Mouse (Mus musculus) small intestine, adult 10 weeks (tissue): Measurements from ENCODE around the gene Adgrg5. TPM values are rescaled to one million over a fixed set of nuclear protein-coding genes. Genes with fewer than 3 reads are reported as not detected.

Experiments used
- polyA plus RNA-seq: library from polyadenylated mRNA; stranded (reverse); fragments of 350-450 nt; fragmentation: Illumina TruSeq; extraction: RNeasy Lipid Tissue Mini Kit (QIAGEN cat#74804); gene quantifications from one replicate; pipeline ENCODE4 v1.2.3, GENCODE M21; 2014; ENCODE audit warnings: low replicate concordance

Gene Adgrg5
- polyA plus RNA-seq = 0.41 TPM

DNA sequence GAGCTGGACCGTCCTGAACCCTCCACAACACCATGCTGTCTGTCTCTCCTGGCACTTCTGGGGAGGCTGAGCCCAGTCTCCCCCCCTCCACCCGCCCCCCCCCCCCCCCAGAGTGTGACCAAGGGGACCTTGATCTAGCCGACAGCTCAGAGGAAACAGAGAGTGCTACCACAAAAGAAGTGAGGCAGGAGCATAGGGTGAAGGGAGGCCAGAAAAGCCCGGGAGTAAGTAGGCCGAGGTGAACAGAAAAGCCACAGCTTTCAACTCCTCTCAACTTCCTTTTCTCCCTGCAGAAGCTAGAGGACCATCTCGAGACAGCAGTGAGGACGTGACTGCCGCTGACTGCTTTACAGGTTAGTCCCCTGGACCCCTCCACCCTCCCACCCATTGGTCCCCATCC is at the start of gene Adgrg5:
Gene Adgrg5, plus strand, starts transcription at position 290 of the 400 bp plus-strand sequence.

DNA sequence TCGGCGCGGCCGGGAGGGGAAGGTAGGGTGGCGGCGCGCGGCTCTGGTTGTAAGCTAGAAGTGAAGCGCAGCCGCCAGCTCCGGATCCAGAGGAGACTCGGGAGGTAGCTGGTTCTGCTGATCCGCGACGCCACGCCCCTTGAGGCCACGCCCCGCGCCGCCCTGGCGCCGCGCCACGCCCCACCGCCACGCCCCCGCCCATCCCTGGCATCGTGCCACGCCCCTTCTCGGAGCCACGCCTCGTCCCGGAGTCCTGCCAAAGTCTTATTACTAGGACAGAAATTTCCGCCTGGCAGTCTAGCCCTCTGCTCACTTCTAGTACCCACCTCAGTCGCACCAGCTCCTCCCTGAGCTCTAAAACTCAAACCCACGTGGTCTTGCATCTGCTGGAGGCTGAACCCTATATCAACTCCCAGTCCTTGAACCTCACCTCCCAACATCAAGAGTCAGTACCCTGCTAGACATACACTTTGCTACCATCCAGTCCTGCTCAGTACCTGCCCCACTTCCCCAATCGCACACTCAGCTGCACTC is 47.2 kb upstream of the Adgrg5 start, which contains the start of gene Dok4:
Gene Dok4, minus strand, starts transcription at position 134 of the 534 bp plus-strand sequence.

DNA sequence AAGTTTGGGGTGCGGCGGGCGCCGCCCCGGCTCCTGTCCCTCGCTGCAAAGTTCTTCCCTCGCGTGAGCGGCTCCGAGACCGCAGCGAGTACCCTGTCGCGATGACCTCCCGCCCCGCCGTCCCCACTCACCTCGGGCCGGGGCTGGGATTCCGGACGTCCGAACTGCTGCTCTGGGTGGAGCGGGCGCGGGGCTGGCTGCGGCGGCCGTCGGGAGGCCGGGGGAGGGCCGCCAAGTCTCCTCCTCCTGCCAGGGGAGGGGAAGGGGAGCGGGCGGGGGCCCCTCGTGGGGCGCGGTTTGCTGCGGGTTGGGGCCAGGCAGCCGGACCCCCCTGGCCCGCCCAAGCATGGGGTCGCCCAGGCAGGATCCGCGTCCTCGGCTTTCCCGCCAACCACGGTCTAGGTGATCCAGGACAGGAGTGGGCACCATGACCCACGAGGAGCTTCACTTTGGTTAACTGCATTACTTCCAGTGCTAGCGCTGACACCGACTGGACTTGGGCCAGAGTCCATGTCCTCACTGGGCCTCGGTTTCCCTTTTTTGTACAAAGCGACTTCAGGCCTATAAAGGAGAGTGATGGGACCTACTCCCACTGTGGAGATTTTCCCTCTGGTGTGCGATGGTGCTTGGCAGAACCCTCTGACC is 5.5 kb upstream of the Adgrg5 start, which contains the start of gene Ccdc102a:
Gene Ccdc102a, minus strand, starts transcription at position 248 of the 645 bp plus-strand sequence.

DNA sequence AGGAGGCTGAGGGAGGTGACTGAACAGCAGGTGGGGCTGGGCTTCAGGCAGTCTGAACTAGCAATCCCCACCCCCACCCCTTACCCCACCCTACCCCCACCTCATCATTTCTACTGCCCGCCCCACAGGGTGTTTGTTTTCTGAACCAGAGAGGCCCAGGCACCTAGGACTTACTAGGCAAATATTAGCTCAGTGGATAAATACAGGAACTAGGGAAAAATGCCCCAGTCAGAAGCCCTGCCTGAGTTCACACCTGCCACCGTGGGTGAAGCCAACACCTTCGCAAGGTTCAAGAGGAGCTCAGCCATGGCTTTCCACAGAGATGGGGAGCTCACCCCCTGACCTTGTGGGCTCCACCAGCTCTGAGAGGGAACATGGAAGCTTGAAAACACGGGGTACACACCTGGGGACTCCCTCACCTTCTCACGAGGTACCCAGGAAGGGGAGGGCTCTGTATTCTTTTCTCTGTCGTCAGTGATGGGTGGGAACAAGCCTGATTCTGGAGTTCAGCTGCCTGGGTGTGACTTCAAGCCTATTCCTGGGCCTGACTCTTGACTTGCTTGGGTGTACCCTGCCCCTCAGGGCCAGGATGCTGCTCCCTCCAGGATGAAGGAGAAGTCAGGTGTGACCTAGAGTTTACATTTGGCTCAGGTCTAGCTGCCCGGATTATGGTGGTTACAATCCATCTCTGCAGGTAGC is 51.1 kb downstream of the Adgrg5 start, which contains the start of gene Adgrg1:
Gene Adgrg1, plus strand, starts transcription at position 285 of the 699 bp plus-strand sequence.

Other genes starting within 250 kb of the Adgrg5 start
- 2.6 TPM for gene Pllp, start 227.4 kb upstream of the Adgrg5 start, polyA plus RNA-seq
- 7.0 TPM for gene Ccl22, start 178.1 kb upstream of the Adgrg5 start, polyA plus RNA-seq
- gene Cx3cl1, start 151.7 kb upstream of the Adgrg5 start, polyA plus RNA-seq = 2.0 TPM
- not detected for gene Ccl17, start 113.2 kb upstream of the Adgrg5 start, polyA plus RNA-seq
- 7.1 TPM for gene Coq9, start 85.4 kb upstream of the Adgrg5 start, polyA plus RNA-seq
- gene Ciapin1, start 85.3 kb upstream of the Adgrg5 start, polyA plus RNA-seq = 10.5 TPM
- gene Polr2c, start 66.2 kb upstream of the Adgrg5 start, polyA plus RNA-seq = 2.0 TPM
- 6.8 TPM for gene Dok4, start 47.4 kb upstream of the Adgrg5 start, polyA plus RNA-seq
- gene Ccdc102a, start 5.6 kb upstream of the Adgrg5 start, polyA plus RNA-seq = not detected
- 1.0 TPM for gene Adgrg1, start 51.1 kb downstream of the Adgrg5 start, polyA plus RNA-seq
- gene Adgrg3, start 94.0 kb downstream of the Adgrg5 start, polyA plus RNA-seq = 0.48 TPM
- gene Drc7, start 131.4 kb downstream of the Adgrg5 start, polyA plus RNA-seq = not detected
- gene Katnb1, start 157.5 kb downstream of the Adgrg5 start, polyA plus RNA-seq = not detected